Mouse (Mus musculus): ENCODE results near the gene Skap1. TPM values are rescaled to one million over a fixed set of nuclear protein-coding genes. Genes with fewer than 3 reads are reported as not detected.

Gene Skap1
- polyA plus RNA-seq, 1 experiment, result 0.02 TPM

DNA sequence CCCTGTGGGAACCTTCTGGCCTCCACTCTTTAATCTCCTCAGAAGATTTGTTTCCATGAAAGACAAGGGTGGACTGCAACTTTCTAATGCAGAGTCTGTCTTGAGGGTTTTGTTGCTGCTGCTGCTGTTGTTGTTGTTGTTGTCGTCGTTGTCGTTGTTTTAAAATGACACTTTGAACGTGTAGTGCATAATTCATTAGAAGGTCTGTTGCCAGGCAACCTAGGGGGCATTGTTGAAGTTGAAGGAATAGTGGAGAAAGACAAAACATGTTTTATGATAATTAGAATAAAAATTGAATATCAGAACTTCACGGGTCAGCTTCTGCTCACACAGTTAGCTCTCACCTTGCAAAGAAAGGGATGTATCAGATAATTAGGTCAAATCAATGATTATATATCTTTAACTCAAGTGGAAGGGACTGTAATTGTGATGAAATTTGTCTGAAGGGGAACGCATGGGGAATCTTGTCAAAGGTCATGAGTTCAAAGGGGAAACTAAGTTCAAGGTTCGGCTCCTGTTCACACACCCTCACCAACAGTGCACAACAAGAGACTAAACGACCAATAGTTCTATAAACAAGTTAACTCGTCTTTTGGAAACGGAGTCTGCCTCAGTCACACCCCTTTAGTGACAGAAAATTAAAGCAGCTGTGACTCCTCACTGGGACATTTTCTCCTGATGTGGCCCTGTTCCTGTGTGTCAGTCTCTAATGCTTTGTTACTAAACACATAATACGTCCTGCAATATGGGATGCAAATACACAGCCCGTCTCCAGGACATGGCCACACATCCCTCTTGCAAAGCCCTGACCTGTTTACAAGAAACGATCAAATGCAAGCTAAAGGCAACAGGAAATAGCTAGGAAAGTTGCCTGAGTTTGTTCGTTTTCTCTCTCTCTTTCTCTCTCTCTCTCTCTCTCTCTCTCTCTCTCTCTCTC, 112.4 kb downstream of the Skap1 start:
- Histone ChIP-seq H3K27me3 (ENCODE audit: control insufficient read depth, insufficient read depth, insufficient read length) (peaks cover 52% of the 10 kb centered on the region), H3K79me2 (ENCODE audit: control insufficient read depth, insufficient read depth) (no peaks in the 10 kb centered on the region), H3K4me3 (no peak overlapping the region), H3K36me3 (ENCODE audit: control insufficient read depth, insufficient read depth) (no peaks in the 10 kb centered on the region), H3K4me2 (ENCODE audit: low read depth) (no peak overlapping the region), H3ac (ENCODE audit: control insufficient read depth, insufficient read length) (no peak overlapping the region)
- TF ChIP-seq SRF (IDR thresholded peaks at IDR 0.05; ENCODE audit: control insufficient read depth, insufficient read length, low read depth), result no peak
- no peak for TF ChIP-seq CEBPB (IDR thresholded peaks at IDR 0.05; ENCODE audit: insufficient read depth, poor library complexity, severe bottlenecking)
- no peak for TF ChIP-seq REST (IDR thresholded peaks at IDR 0.05; ENCODE audit: insufficient read depth, insufficient read length)
- no peak for TF ChIP-seq E2F4 (IDR thresholded peaks at IDR 0.05; ENCODE audit: insufficient read depth)
- no peak for TF ChIP-seq MYOG (IDR thresholded peaks at IDR 0.05; ENCODE audit: control insufficient read depth in 1 of 3, insufficient read depth in 1 of 3, insufficient read length in 2 of 3, low read depth in 2 of 3)
- TF ChIP-seq USF1 (IDR thresholded peaks at IDR 0.05; ENCODE audit: low read depth), result no peak
- no peak for TF ChIP-seq TCF12 (IDR thresholded peaks at IDR 0.05; ENCODE audit: insufficient read depth, poor library complexity, severe bottlenecking)
- no peak for TF ChIP-seq MAX (IDR thresholded peaks at IDR 0.05; ENCODE audit: low read depth)
- TF ChIP-seq POLR2AphosphoS2 (IDR thresholded peaks at IDR 0.05; ENCODE audit: insufficient read length, low read depth), result no peak
- no peak for TF ChIP-seq POLR2A (IDR thresholded peaks at IDR 0.05; ENCODE audit: insufficient read length, low read depth)
- no peak for TF ChIP-seq MYOD1 (IDR thresholded peaks at IDR 0.05; ENCODE audit: control insufficient read depth in 1 of 3, insufficient read length in 2 of 3, low read depth in 2 of 3)
- TF ChIP-seq TCF3 (IDR thresholded peaks at IDR 0.05; ENCODE audit: insufficient read length, low read depth), result no peak

DNA sequence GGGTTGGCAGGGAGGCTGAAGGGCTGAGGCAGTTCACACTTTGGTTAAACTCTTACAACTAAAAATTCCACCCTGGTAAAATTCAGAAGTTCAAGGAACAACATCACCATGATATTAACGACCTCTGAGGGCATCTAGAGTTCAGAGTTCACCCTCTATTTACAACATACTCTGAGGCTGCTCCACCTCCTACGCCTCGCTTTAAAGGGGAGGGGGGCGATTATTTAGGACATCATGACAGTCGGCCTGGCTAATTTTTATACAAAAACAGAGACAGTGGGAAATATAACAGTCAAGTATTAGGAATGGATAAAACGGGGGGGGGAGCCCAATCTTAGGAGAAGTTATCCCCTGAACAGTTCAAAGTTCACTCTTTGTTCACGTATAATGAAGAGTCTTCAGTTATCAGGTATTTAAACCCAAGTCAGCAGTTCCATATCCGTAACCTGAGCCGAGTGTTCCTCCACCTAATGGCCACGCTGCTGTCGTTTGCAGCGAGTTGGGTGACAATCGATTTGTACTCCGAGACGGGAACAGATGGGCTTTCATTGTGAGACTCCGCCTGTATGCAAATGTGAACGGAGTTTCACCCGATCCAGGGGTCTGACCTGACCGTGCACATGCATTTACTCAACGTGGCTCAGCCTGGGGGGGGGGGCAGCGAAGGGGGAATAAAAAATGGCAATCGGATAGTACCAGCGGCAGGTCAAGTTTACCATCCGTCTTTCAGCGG, 114.3 kb downstream of the Skap1 start:
- Histone ChIP-seq H3K27me3 (ENCODE audit: control insufficient read depth, insufficient read depth, insufficient read length) (peaks cover 54% of the 10 kb centered on the region), H3K36me3 (ENCODE audit: control insufficient read depth, insufficient read depth) (no peaks in the 10 kb centered on the region), H3K4me2 (ENCODE audit: low read depth) (no peak overlapping the region), H3K79me2 (ENCODE audit: control insufficient read depth, insufficient read depth) (no peaks in the 10 kb centered on the region), H3ac (ENCODE audit: control insufficient read depth, insufficient read length) (no peak overlapping the region), H3K4me3 (no peak overlapping the region)
- TF ChIP-seq E2F4 (IDR thresholded peaks at IDR 0.05; ENCODE audit: insufficient read depth), result no peak
- TF ChIP-seq SRF (IDR thresholded peaks at IDR 0.05; ENCODE audit: control insufficient read depth, insufficient read length, low read depth), result no peak
- no peak for TF ChIP-seq TCF12 (IDR thresholded peaks at IDR 0.05; ENCODE audit: insufficient read depth, poor library complexity, severe bottlenecking)
- no peak for TF ChIP-seq POLR2AphosphoS2 (IDR thresholded peaks at IDR 0.05; ENCODE audit: insufficient read length, low read depth)
- TF ChIP-seq MAX (IDR thresholded peaks at IDR 0.05; ENCODE audit: low read depth), result no peak
- no peak for TF ChIP-seq USF1 (IDR thresholded peaks at IDR 0.05; ENCODE audit: low read depth)
- TF ChIP-seq REST (IDR thresholded peaks at IDR 0.05; ENCODE audit: insufficient read depth, insufficient read length), result no peak
- no peak for TF ChIP-seq MYOD1 (IDR thresholded peaks at IDR 0.05; ENCODE audit: control insufficient read depth in 1 of 3, insufficient read length in 2 of 3, low read depth in 2 of 3)
- TF ChIP-seq TCF3 (IDR thresholded peaks at IDR 0.05; ENCODE audit: insufficient read length, low read depth), result no peak
- TF ChIP-seq CEBPB (IDR thresholded peaks at IDR 0.05; ENCODE audit: insufficient read depth, poor library complexity, severe bottlenecking), result no peak
- no peak for TF ChIP-seq POLR2A (IDR thresholded peaks at IDR 0.05; ENCODE audit: insufficient read length, low read depth)
- no peak for TF ChIP-seq MYOG (IDR thresholded peaks at IDR 0.05; ENCODE audit: control insufficient read depth in 1 of 3, insufficient read depth in 1 of 3, insufficient read length in 2 of 3, low read depth in 2 of 3)

DNA sequence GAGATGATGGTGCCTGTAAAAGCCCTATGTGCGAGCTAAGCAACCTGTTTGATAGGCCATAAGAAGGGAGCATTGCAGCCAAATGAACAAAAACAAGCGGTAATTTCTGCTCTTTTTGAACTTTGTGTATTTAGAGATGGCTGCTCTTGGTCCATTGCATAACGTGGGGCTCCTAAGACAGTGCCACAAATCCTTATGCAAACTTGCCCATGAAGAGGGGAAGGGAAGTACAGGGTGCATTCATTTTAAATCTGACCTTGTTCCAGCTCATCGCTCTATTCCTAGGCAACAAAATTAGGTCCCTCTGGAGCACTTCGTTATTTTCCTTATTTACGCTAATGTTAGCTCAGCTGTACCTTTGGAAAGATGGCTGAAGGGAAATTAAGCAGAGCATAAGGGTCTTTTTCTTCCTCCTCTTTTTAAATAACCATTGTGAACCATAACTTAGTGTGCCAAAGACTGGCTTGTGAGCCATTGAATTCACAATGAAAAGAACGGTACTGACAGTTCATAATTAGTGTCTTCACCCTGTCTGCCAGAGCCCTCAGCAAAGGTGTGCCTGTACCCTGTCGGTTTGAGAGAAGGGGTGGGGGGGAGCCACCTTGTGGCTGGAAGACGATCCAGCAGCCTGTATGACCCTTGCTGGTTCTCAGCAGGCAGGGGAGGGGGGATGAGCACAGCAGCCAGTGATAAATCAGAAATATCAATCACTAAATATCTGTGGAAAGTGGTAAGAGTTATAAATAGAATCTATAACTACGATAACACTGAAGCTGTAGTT, 117.4 kb downstream of the Skap1 start:
- Histone ChIP-seq H3K36me3 (ENCODE audit: control insufficient read depth, insufficient read depth) (no peaks in the 10 kb centered on the region), H3ac (ENCODE audit: control insufficient read depth, insufficient read length) (no peak overlapping the region), H3K4me3 (no peak overlapping the region), H3K27me3 (ENCODE audit: control insufficient read depth, insufficient read depth, insufficient read length) (peaks cover 48% of the 10 kb centered on the region), H3K4me2 (ENCODE audit: low read depth) (no peak overlapping the region), H3K79me2 (ENCODE audit: control insufficient read depth, insufficient read depth) (no peaks in the 10 kb centered on the region)
- no peak for TF ChIP-seq POLR2A (IDR thresholded peaks at IDR 0.05; ENCODE audit: insufficient read length, low read depth)
- no peak for TF ChIP-seq POLR2AphosphoS2 (IDR thresholded peaks at IDR 0.05; ENCODE audit: insufficient read length, low read depth)
- TF ChIP-seq USF1 (IDR thresholded peaks at IDR 0.05; ENCODE audit: low read depth), result no peak
- TF ChIP-seq REST (IDR thresholded peaks at IDR 0.05; ENCODE audit: insufficient read depth, insufficient read length), result no peak
- TF ChIP-seq SRF (IDR thresholded peaks at IDR 0.05; ENCODE audit: control insufficient read depth, insufficient read length, low read depth), result no peak
- TF ChIP-seq MYOG (IDR thresholded peaks at IDR 0.05; ENCODE audit: control insufficient read depth in 1 of 3, insufficient read depth in 1 of 3, insufficient read length in 2 of 3, low read depth in 2 of 3), result no peak
- TF ChIP-seq MYOD1 (IDR thresholded peaks at IDR 0.05; ENCODE audit: control insufficient read depth in 1 of 3, insufficient read length in 2 of 3, low read depth in 2 of 3), result no peak
- no peak for TF ChIP-seq MAX (IDR thresholded peaks at IDR 0.05; ENCODE audit: low read depth)
- TF ChIP-seq TCF3 (IDR thresholded peaks at IDR 0.05; ENCODE audit: insufficient read length, low read depth), result no peak
- no peak for TF ChIP-seq TCF12 (IDR thresholded peaks at IDR 0.05; ENCODE audit: insufficient read depth, poor library complexity, severe bottlenecking)
- no peak for TF ChIP-seq CEBPB (IDR thresholded peaks at IDR 0.05; ENCODE audit: insufficient read depth, poor library complexity, severe bottlenecking)
- no peak for TF ChIP-seq E2F4 (IDR thresholded peaks at IDR 0.05; ENCODE audit: insufficient read depth)
